ENCODE assay signal across 19 mouse cellular contexts in the genomic region with DNA sequence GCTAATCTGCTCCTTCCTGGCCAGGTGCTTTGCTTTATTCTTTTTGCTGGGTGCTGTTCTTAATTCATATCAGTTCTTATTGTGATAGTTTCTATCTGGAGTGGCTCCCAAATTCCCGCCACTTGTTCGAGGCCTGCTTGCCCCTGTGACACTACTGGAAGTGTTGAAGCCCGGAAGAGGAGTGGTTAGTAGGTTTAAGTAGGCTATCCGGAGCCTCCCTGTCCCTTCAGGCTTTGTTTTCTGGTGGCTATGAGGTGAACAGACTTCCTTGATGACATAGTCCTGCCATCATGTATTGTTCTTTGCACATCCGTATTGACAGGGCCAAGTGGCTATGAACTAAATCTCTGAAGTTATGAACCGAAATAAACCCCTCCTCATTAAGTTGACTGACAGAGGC.
"Had no signal": no experiment of that assay in that cellular context is flagged by ENCODE, and none has a peak within 500 bp of the region (broad histone marks: within the 10 kb centered on the region; RNA-seq: fewer than 3 reads in every experiment).

No protein-coding gene starts in this region.

- H3K27me3 ChIP-seq: limb, embryonic 13.5 days; liver, embryonic 12.5 days; liver, embryonic 15.5 days; lung, embryonic 15.5 days; midbrain, embryonic 13.5 days; neural tube, embryonic 12.5 days; neural tube, embryonic 15.5 days had no signal

- H3K4me2 ChIP-seq: limb, embryonic 13.5 days; liver, embryonic 12.5 days; liver, embryonic 15.5 days; lung, embryonic 15.5 days; midbrain, embryonic 13.5 days; neural tube, embryonic 12.5 days; neural tube, embryonic 15.5 days had no signal

- ATAC-seq: intestine, postnatal 0 days; liver, embryonic 12.5 days; midbrain, embryonic 13.5 days had no signal

- H3K9ac ChIP-seq: limb, embryonic 13.5 days; liver, embryonic 12.5 days; liver, embryonic 15.5 days; lung, embryonic 15.5 days; midbrain, embryonic 13.5 days; neural tube, embryonic 12.5 days; neural tube, embryonic 15.5 days had no signal

- H3K9me3 ChIP-seq: limb, embryonic 10.5 days; limb, embryonic 13.5 days; liver, embryonic 12.5 days; liver, embryonic 15.5 days; lung, embryonic 15.5 days; midbrain, embryonic 13.5 days; neural tube, embryonic 12.5 days; neural tube, embryonic 15.5 days had no signal

- H3K4me1 ChIP-seq: limb, embryonic 10.5 days; limb, embryonic 13.5 days; liver, embryonic 12.5 days; liver, embryonic 15.5 days; lung, embryonic 15.5 days; midbrain, embryonic 13.5 days; neural tube, embryonic 12.5 days; neural tube, embryonic 15.5 days had no signal

- H3K27ac ChIP-seq: kidney, postnatal 0 days; layer of hippocampus, adult 2 months; limb, embryonic 10.5 days; limb, embryonic 13.5 days; liver, embryonic 12.5 days; liver, embryonic 15.5 days; lung, embryonic 15.5 days; midbrain, embryonic 13.5 days; neural tube, embryonic 12.5 days; neural tube, embryonic 15.5 days had no signal

- DNase-seq: kidney, adult 2 months; kidney, postnatal 25 days; layer of hippocampus, adult 9-11 months; liver; lung, adult 18-20 months; lung, postnatal 36 days; thymus, adult 18-20 months; thymus, postnatal 36 days had no signal

- H3K36me3 ChIP-seq: limb, embryonic 10.5 days; limb, embryonic 13.5 days; liver, embryonic 12.5 days; liver, embryonic 15.5 days; lung, embryonic 15.5 days; midbrain, embryonic 13.5 days; neural tube, embryonic 12.5 days; neural tube, embryonic 15.5 days had no signal

- H3K4me3 ChIP-seq: layer of hippocampus, adult 2 months; limb, embryonic 10.5 days; limb, embryonic 13.5 days; liver, embryonic 12.5 days; liver, embryonic 15.5 days; lung, embryonic 15.5 days; midbrain, embryonic 13.5 days; neural tube, embryonic 12.5 days; neural tube, embryonic 15.5 days had no signal
